Mouse (Mus musculus) intestine, postnatal 0 days (tissue): Measurements from ENCODE around the gene Papolb. TPM values are rescaled to one million over a fixed set of nuclear protein-coding genes. Genes with fewer than 3 reads are reported as not detected.
A peak's percentile ranks its signal among the peaks of the same experiment; 100 is the strongest.

Source experiments
- ATAC-seq: fragments of 200-750 bp; cut with Nextera tagmentation; 2 replicates; pipeline ENCODE4 v1.8.0; 2017; ENCODE audit warnings: mild to moderate bottlenecking, moderate TSS enrichment, moderate library complexity
- H3K27ac ChIP-seq: fragments of 300-500 bp; sonication (generic); 2 replicates; pipeline ENCODE4 v1.5.1; 2014; ENCODE audit warnings: mild to moderate bottlenecking, low read depth, low read length, moderate library complexity
- H3K27me3 ChIP-seq: fragments of 300-500 bp; sonication (generic); replicated peaks from 2 replicates; pipeline ENCODE4 v1.6.1; 2014; ENCODE audit warnings: low read length, mixed read lengths; ENCODE audit not compliant: control insufficient read depth, insufficient read depth
- H3K36me3 ChIP-seq: fragments of 300-500 bp; sonication (generic); 2 replicates; pipeline ENCODE4 v1.6.1; 2014; ENCODE audit warnings: mild to moderate bottlenecking, moderate library complexity; ENCODE audit not compliant: control insufficient read depth, insufficient read depth
- H3K4me1 ChIP-seq: fragments of 300-500 bp; sonication (generic); replicated peaks from 2 replicates; pipeline ENCODE4 v1.6.1; 2014; ENCODE audit warnings: antibody characterized with exemption, low read length, mixed read lengths; ENCODE audit not compliant: control insufficient read depth, insufficient read depth
- H3K4me2 ChIP-seq: fragments of 300-500 bp; sonication (generic); replicated peaks from 2 replicates; pipeline ENCODE4 v1.6.1; 2014; ENCODE audit warnings: low read depth, mild to moderate bottlenecking, moderate library complexity
- H3K4me3 ChIP-seq: fragments of 300-500 bp; sonication (generic); 2 replicates; pipeline ENCODE4 v1.5.1; 2014; ENCODE audit warnings: low read depth, low read length
- H3K9ac ChIP-seq: fragments of 300-500 bp; sonication (generic); 2 replicates; pipeline ENCODE4 v1.6.1; 2014; ENCODE audit warnings: mild to moderate bottlenecking, low read depth, low read length
- H3K9me3 ChIP-seq: fragments of 300-500 bp; sonication (generic); 2 replicates; pipeline ENCODE4 v1.6.1; 2016; ENCODE audit warnings: mixed run types; ENCODE audit not compliant: control insufficient read depth
- CTCF ChIP-seq: sonication (generic); IDR thresholded peaks from 2 replicates; pipeline ENCODE4 v1.5.1; 2016; ENCODE audit warnings: low read depth, mild to moderate bottlenecking, control low read depth, antibody characterized with exemption, moderate library complexity
- WGBS: fragments of 180-500 bp; shearing (Covaris S2); extraction: QIAGEN DNeasy Blood & Tissue Kit; methylation state at CpG from one replicate; pipeline ENCODE4 v1.1.7; 2014; 5-methylcytosine and 5-hydroxymethylcytosine counted together
- polyA plus RNA-seq: library from polyadenylated mRNA; unstranded; fragments of >200 nt; fragmentation: Nextera tagmentation; extraction: Ambion mirVana; gene quantifications from 2 replicates; pipeline ENCODE4 v1.2.1, GENCODE M21; 2015

The Papolb gene
- polyA plus RNA-seq, 1 experiment from 2014 or later, result not detected

GRCm38 (mm10) chr5:142557397-142558067 lies 27.7 kb upstream of the Papolb start:
- ATAC-seq, result peak; percentile 67
- Histone ChIP-seq H3K9me3 (no peaks in the 10 kb centered on the region), H3K4me1 (no peaks in the 10 kb centered on the region), H3K27me3 (no peaks in the 10 kb centered on the region), H3K9ac (no peak overlapping the region), H3K27ac (no peak overlapping the region), H3K4me2 (no peak overlapping the region), H3K36me3 (no peaks in the 10 kb centered on the region), H3K4me3 (no peak overlapping the region)
- 24% methylated on average over 21 of the region's 21 CpGs for WGBS
- TF ChIP-seq CTCF, result peak; percentile 88

DNA sequence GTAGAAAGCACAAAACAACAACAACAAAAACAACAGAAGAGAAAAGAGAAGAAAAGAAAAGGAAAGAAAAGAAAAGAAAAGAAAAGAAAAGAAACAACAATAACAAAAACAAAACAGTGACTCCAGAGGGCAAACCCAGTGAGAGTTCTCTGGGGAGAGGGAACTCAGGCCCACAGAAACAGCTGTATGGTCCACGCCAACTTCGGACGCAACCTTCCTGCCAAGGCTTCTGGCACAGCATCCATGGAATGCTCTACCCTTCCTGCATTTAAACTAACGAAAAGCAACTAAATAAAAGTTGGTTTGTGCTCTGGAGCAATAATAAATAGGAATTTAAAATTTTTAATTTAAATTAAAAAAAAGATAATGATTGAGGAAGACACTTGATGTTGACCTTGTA lies 26.8 kb upstream of the Papolb start:
- 89% methylated on average over 4 of the region's 4 CpGs for WGBS
- TF ChIP-seq CTCF, result no peak
- Histone ChIP-seq H3K9ac (no peak overlapping the region), H3K27me3 (no peaks in the 10 kb centered on the region), H3K4me3 (no peak overlapping the region), H3K36me3 (no peaks in the 10 kb centered on the region), H3K4me2 (no peak overlapping the region), H3K9me3 (no peaks in the 10 kb centered on the region), H3K27ac (no peak overlapping the region), H3K4me1 (no peaks in the 10 kb centered on the region)
- ATAC-seq, result no peak

DNA sequence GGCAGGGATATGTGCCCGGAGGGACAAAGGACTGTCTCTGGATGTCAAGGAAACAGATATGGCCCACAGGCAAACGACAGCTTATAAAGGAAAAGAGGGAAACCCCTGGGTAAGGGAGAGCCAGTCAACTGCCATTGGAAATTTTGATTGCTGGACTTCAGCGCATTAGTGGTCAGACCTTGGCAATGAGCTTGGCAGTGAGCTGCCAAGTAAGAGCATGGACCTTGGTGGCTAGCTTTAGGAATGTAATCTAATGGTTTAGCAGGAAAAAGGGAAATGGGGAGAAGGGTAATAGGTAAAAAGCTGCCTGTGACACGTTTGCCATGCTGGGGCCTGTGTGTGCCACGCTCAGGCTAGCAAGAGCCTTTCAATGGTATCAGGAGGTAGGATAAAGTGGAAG lies 26.0 kb upstream of the Papolb start:
- H3K4me2 ChIP-seq, result no peak overlapping the region
- H3K9me3 ChIP-seq, result no peaks in the 10 kb centered on the region
- H3K4me3 ChIP-seq, result no peak overlapping the region
- H3K4me1 ChIP-seq, result no peaks in the 10 kb centered on the region
- TF ChIP-seq CTCF, result no peak
- 71% methylated on average over 5 of the region's 5 CpGs for WGBS
- H3K9ac ChIP-seq, result no peak overlapping the region
- peaks cover under 1% of the 10 kb centered on the region; the same call in 1 of the 2 replicates for H3K27me3 ChIP-seq
- H3K36me3 ChIP-seq, result no peaks in the 10 kb centered on the region
- no peak for ATAC-seq
- no peak overlapping the region for H3K27ac ChIP-seq

DNA sequence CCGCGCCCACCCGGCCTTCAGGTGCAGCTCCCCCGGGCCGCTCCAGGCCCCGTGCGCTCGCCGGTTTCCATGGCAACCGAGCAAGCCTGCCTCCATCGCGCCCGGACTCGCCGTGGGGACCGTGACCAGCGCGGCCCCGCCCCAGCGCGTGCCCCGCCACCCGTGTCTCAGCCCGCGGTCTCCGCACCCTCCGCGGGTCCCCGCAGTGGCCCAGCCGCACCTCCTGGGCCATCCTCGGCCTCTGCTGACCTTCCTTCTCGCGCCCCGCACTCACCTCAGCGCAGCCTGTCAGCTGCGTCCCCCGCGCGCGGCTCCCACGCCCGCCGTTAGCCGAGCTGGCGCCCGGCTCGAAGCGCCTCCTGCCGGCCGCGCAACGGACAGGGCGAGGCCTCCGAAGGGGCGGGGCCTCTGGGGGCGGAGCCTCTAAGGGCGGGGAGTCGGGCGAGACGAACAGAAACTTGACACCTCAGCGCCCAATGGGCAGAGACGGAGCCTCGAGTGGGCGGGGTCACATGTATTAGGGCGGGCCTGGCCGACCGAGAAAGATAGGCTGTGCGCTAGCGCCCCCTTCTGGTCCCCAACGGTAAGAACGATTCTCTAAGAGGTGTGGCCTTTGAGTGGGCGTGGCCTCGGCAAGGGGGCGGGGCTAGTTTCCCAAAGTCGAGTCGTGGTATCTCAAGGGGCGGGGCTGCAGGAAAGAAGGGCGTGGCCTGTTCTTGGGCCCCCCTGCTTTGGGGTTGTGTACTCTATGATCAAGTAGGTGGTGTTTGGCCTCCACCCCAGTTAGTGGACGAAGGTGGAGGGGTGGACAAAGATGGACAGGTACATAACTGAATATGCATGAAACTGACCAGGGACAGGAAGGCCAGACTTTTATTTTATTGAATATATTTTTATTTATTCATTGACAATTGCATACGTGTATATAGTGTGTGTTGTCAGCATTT lies 21.1 kb upstream of the Papolb start, which contains the start of gene Radil:
Gene Radil, minus strand, starts transcription at position 393 of the 947 bp plus-strand sequence.
- H3K9me3 ChIP-seq, result no peaks in the 10 kb centered on the region
- ATAC-seq, result peak; percentile 93
- H3K4me1 ChIP-seq, result 0 out of 2 replicates have a peak, but pooled peaks cover 3% of the 10 kb centered on the region
- peak within 1 kb of the TSS; percentile 54 for H3K4me3 ChIP-seq
- no peaks in the 10 kb centered on the region for H3K36me3 ChIP-seq
- H3K4me2 ChIP-seq, result peak within 1 kb of the TSS; percentile 92
- H3K27ac ChIP-seq, result no peak within 1 kb of the TSS
- WGBS, result 3% methylated on average over 77 of the region's 80 CpGs
- peaks cover 11% of the 10 kb centered on the region; the same call in 1 of the 2 replicates for H3K27me3 ChIP-seq
- TF ChIP-seq CTCF, result peak; percentile 90
- peak within 1 kb of the TSS; percentile 37 for H3K9ac ChIP-seq

GRCm38 (mm10) chr5:142549961-142550705 lies 20.3 kb upstream of the Papolb start:
- Histone ChIP-seq H3K36me3 (no peaks in the 10 kb centered on the region), H3K4me1 (0 out of 2 replicates have a peak, but pooled peaks cover 3% of the 10 kb centered on the region), H3K4me2 (peak overlapping the region; percentile 92), H3K27ac (no peak overlapping the region), H3K9ac (peak overlapping the region; percentile 37), H3K4me3 (peak overlapping the region; percentile 54), H3K9me3 (no peaks in the 10 kb centered on the region), H3K27me3 (peaks cover 11% of the 10 kb centered on the region; the same call in 1 of the 2 replicates)
- no peak for TF ChIP-seq CTCF
- no peak for ATAC-seq
- 4% methylated on average over 31 of the region's 31 CpGs for WGBS
